Mouse (Mus musculus) left cerebral cortex, adult 8-10 months (tissue): ENCODE data around the gene Gtpbp3. TPM values are rescaled to one million over a fixed set of nuclear protein-coding genes. Genes with fewer than 3 reads are reported as not detected.
"Not testable (repeated sequence)": the region's sequence is repeated elsewhere in the genome, so short reads cannot be mapped to it uniquely, and the experiment has no call there.

Experiments
- DNase-seq, 2 experiments: peaks; one replicate each; pipeline ENCODE4 v3.0.0; 2022; ENCODE audit warnings: low spot score in 2 of 2
- total RNA-seq, 4 experiments: library from RNA; stranded (reverse); gene quantifications; 2 replicates each; pipeline ENCODE4 v1.2.4; 2022

The Gtpbp3 gene
- total RNA-seq, 4 experiments from 2014 or later = 28.0 to 37.8 (median 31.0) TPM

DNA sequence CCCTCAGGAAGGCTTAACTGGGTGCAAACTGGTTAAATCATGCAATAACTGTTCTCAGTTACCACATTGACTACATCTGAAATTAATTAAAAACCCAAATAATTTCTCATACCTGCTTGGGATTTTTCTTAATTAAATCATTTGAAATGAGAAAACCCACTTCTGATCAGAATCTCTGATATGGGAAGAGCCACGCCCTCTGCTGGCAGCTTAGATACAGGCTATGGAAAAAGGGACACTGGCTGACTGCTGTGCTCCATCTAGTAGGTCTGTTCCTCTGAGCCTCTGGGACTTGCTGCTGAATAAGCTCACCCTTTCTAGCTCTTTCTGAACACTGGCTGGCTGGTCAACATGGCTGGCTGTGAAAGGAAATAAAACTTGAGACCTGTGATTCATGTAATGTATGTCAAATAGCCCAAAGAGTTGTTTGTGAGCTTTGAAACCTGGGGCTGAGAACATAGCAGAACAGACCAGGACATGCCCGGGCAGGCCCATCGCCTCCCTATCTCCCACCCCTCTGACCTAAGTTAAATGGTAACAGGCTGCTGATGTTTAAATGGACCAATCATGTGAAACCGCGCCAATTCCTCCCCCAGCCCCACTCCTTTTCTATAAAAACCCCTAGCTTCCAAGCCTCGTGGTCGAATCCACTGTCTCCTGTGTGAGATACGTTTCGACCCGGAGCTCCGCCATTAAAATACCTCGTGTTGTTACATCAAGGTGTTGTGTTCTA is 43.0 kb downstream of the Gtpbp3 start:
- DNase-seq = not testable (repeated sequence)

GRCm38 (mm10) chr8:71534263-71534810 is 46.4 kb downstream of the Gtpbp3 start:
- DNase-seq = no peak

GRCm38 (mm10) chr8:71535663-71536062 is 47.8 kb downstream of the Gtpbp3 start:
- DNase-seq = no peak

GRCm38 (mm10) chr8:71537028-71537867 is 49.3 kb downstream of the Gtpbp3 start, which contains the start of gene Bst2:
Bst2 (minus strand) TSS chr8:71537456.
- no peak for DNase-seq

DNA sequence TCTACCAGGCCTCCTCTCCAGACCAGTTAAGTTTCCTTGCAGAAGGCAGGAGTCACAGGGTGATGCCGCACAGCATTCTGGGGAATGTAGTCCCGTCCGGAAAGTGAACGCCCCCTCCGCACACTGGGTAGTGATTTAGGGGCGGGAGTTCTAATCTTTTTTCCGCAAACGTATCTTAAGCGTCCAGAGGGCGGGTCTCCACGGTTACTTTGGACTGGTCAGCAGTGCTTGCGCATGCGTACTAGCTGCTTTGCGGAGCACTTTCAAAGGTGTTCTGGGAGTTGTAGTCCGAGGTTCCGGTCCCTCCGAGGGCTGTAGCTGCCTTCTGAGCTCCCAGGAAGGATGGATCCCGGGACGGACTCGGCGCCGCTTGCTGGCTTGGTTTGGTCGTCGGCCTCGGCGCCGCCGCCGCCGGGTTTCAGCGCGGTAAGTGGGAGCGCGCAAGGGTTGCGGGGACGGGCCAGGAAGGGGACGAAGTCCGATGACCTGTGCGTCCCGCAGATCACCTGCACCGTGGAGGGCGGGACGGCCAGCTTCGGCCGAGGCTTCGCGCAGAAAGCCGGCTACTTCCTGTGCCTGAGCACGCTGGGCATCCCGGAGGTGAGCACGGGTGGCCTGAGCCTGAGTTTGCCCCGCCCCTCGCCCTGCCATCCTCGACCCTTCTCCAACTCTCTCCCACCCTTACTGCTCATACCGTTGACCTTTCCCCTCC is 54.9 kb downstream of the Gtpbp3 start, which contains the start of gene Mvb12a:
Gene Mvb12a, plus strand, starts transcription at position 291 of the 712 bp plus-strand sequence.
- peak; percentile 80 to 99 for DNase-seq

DNA sequence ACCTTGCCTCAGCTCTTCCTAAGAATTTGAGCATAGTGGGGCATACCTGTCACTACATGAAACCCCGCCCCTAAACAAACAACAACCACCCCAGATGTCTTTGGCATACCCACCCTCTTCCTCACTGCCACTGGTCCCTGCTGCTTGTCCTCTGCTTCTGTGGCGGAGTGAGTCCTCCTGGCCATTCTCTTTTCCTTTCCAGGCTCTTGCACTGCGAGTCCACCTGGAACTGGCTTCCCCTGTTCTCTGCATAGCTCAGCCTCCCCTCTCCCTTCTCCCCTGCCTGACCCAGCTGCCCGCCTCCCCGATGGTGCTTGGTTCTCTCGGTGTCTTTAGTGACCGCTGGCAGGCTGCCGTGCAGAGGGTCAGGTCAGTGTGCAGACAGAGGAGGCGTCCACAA is 55.9 kb downstream of the Gtpbp3 start:
- DNase-seq = no peak

DNA sequence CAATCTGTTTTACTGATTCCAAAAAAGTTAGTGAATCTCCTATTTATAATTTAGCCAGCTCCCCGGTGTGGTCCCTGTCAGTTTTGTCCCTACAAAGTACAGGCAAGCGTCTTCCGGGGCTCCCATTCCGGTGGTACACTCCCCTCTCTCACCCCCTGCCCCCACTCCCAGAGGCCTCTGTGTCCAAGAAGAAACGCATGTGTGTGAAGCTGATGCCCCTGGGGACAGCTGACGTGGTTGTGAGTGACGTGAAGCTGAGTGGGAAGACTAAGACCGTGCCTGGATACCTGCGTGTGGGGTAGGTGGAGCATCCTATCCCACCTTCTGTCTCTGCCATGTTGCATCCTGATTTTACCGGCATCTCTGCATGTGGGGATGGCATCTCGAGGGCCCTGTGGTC is 57.1 kb downstream of the Gtpbp3 start:
- DNase-seq = no peak

DNA sequence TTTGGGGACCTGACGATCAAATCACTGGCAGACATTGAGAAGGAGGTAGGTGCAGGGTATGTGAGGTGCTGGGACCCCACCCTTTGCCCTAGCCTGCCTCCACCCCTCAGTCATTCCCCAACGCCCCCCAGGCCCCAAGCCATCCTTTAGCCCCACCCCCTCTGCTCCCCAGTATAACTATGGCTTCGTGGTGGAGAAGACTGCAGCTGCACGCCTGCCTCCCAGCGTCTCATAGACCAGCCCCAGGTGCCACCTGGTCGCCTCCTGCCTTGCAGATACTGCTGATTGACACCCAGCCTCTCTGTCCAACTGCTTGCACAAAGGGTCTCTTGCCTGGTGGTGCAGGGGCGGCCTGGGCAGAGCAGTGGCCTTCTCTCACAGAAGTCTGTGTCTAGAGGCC is 59.7 kb downstream of the Gtpbp3 start:
- no peak for DNase-seq

Other genes with a start within 250 kb of the Gtpbp3 start
- gene Myo9b, start 215.4 kb upstream of the Gtpbp3 start, total RNA-seq = 10 to 100 TPM; 28.9 to 34.6 (median 29.7) TPM
- 10 to 100 TPM; 10.6 to 17.4 (median 12.4) TPM for gene Haus8, start 215.2 kb upstream of the Gtpbp3 start, total RNA-seq
- 100 to 1,000 TPM; 125 to 140 (median 127) TPM for gene Use1, start 121.3 kb upstream of the Gtpbp3 start, total RNA-seq
- gene Ocel1, start 116.8 kb upstream of the Gtpbp3 start, total RNA-seq = 10 to 100 TPM; 13.3 to 16.5 (median 14.7) TPM
- 10 to 100 TPM; 32.5 to 39.6 (median 36.7) TPM for gene Nr2f6, start 106.1 kb upstream of the Gtpbp3 start, total RNA-seq
- 1 to 10 TPM; 3.4 to 5.1 (median 3.9) TPM for gene Ushbp1, start 92.3 kb upstream of the Gtpbp3 start, total RNA-seq
- 100 to 1,000 TPM in 3 of 4 experiments, 10 to 100 TPM in 1; 96.4 to 113 (median 105) TPM for gene Babam1, start 91.2 kb upstream of the Gtpbp3 start, total RNA-seq
- gene Ankle1, start 82.1 kb upstream of the Gtpbp3 start, total RNA-seq = under 1 TPM; 0.34 to 0.63 (median 0.41) TPM
- gene Abhd8, start 24.4 kb upstream of the Gtpbp3 start, total RNA-seq = 100 to 1,000 TPM; 255 to 290 (median 264) TPM
- 10 to 100 TPM; 50.0 to 56.8 (median 53.3) TPM for gene Mrpl34, start 23.1 kb upstream of the Gtpbp3 start, total RNA-seq
- 10 to 100 TPM; 59.4 to 75.0 (median 64.0) TPM for gene Dda1, start 18.9 kb upstream of the Gtpbp3 start, total RNA-seq
- gene Ano8, start 2.1 kb upstream of the Gtpbp3 start, total RNA-seq = 10 to 100 TPM; 51.0 to 61.5 (median 60.0) TPM
- gene Plvap, start 23.6 kb downstream of the Gtpbp3 start, total RNA-seq = 10 to 100 TPM in 2 of 4 experiments, 1 to 10 TPM in 2; 7.0 to 11.7 (median 9.6) TPM
- gene Ccdc194, start 37.6 kb downstream of the Gtpbp3 start, total RNA-seq = not detected
- 10 to 100 TPM in 1 of 4 experiments, 1 to 10 TPM in 3; 4.1 to 11.8 (median 6.4) TPM for gene Bst2, start 49.4 kb downstream of the Gtpbp3 start, total RNA-seq
- 10 to 100 TPM; 38.0 to 44.2 (median 39.9) TPM for gene Mvb12a, start 54.8 kb downstream of the Gtpbp3 start, total RNA-seq
- under 1 TPM in 2 of 4 experiments, not detected in 2; 0.27 to 0.70 TPM for gene Tmem221, start 70.8 kb downstream of the Gtpbp3 start, total RNA-seq
- gene Nxnl1, start 78.5 kb downstream of the Gtpbp3 start, total RNA-seq = under 1 TPM in 2 of 4 experiments, not detected in 2; 0.17 to 0.21 TPM
- gene Slc27a1, start 80.8 kb downstream of the Gtpbp3 start, total RNA-seq = 100 to 1,000 TPM in 1 of 4 experiments, 10 to 100 TPM in 3; 94.4 to 105 (median 97.5) TPM
- 10 to 100 TPM; 28.7 to 31.1 (median 29.3) TPM for gene Pgls, start 104.1 kb downstream of the Gtpbp3 start, total RNA-seq
- gene Fam129c, start 109.5 kb downstream of the Gtpbp3 start, total RNA-seq = 1 to 10 TPM; 1.2 to 3.5 (median 2.3) TPM
- 10 to 100 TPM; 38.6 to 51.4 (median 45.8) TPM for gene Colgalt1, start 122.9 kb downstream of the Gtpbp3 start, total RNA-seq
- gene Unc13a, start 183.7 kb downstream of the Gtpbp3 start, total RNA-seq = 100 to 1,000 TPM; 237 to 269 (median 246) TPM
- 1 to 10 TPM; 4.4 to 7.3 (median 6.1) TPM for gene Jak3, start 188.2 kb downstream of the Gtpbp3 start, total RNA-seq
- 1 to 10 TPM; 1.4 to 3.2 (median 2.1) TPM for gene Insl3, start 201.1 kb downstream of the Gtpbp3 start, total RNA-seq
- gene B3gnt3, start 213.7 kb downstream of the Gtpbp3 start, total RNA-seq = under 1 TPM; 0.41 to 0.88 (median 0.70) TPM
- 100 to 1,000 TPM; 150 to 181 (median 159) TPM for gene Fcho1, start 237.6 kb downstream of the Gtpbp3 start, total RNA-seq